ENCODE assay signal across 18 mouse cellular contexts in genomic region chr9:54704361-54704760, GRCm38 (mm10). TPM values are rescaled to one million over a fixed set of nuclear protein-coding genes. Genes with fewer than 3 reads are reported as not detected.
A peak's percentile ranks its signal among the peaks of the same experiment; 100 is the strongest.
DNase-seq lines count a peak whose midpoint lies in the region; ATAC-seq lines count a peak whose summit lies in the region.
"Had no signal": no experiment of that assay in that cellular context is flagged by ENCODE, and none has a peak within 500 bp of the region (broad histone marks: within the 10 kb centered on the region; RNA-seq: fewer than 3 reads in every experiment).

No protein-coding gene starts in this region.

- no peak overlapping the region for H3K9ac ChIP-seq in heart, embryonic 13.5 days
- peak overlapping the region; percentile 98 for H3K9ac ChIP-seq in liver, embryonic 13.5 days
- H3K9ac ChIP-seq: embryonic facial prominence, embryonic 12.5 days; hindbrain, embryonic 13.5 days had no signal

- H3K4me1 ChIP-seq in heart, embryonic 13.5 days, result peaks cover 74% of the 10 kb centered on the region
- peaks cover 19% of the 10 kb centered on the region for H3K4me1 ChIP-seq in embryonic facial prominence, embryonic 10.5 days
- peaks cover 93% of the 10 kb centered on the region for H3K4me1 ChIP-seq in liver, embryonic 13.5 days (replicated peaks)

- DNase-seq in heart, postnatal 14 days, result no peak
- DNase-seq in embryonic facial prominence, embryonic 10.5 days (ENCODE audit: low spot score), result no peak
- DNase-seq in liver, embryonic 13.5 days, result peak; percentile 55
- no peak for DNase-seq in thymus, postnatal 0 days (ENCODE audit: low spot score)
- no peak for DNase-seq in kidney, postnatal 14 days
- no peak for DNase-seq in kidney, adult 11 months
- DNase-seq: adrenal gland, postnatal 25 days; cerebellum, adult 9-10 months; kidney, adult 9 months; kidney, postnatal 4 days; midbrain, embryonic 14.5 days had no signal

- H3K27ac ChIP-seq in heart, embryonic 13.5 days (replicated peaks), result no peak overlapping the region
- H3K27ac ChIP-seq in embryonic facial prominence, embryonic 10.5 days (replicated peaks), result 0 out of 2 replicates have a peak overlapping the region, but pooled peaks have one; percentile 41
- peak overlapping the region; percentile 97 for H3K27ac ChIP-seq in liver, embryonic 13.5 days
- H3K27ac ChIP-seq: embryonic facial prominence, embryonic 12.5 days; hindbrain, embryonic 13.5 days had no signal

- ATAC-seq in heart, embryonic 13.5 days (ENCODE audit: extremely low read depth, insufficient number of reproducible peaks, low FRiP score, low TSS enrichment), result no peak
- ATAC-seq in liver, embryonic 13.5 days (ENCODE audit: low read depth), result peak; percentile 85
- ATAC-seq: CD4-positive, CD25-positive, alpha-beta regulatory T cell, adult 4 months; forebrain, embryonic 16.5 days; lung, postnatal 0 days had no signal

- intact Hi-C loops in heart, postnatal 14 days (cut with DNase I), result no loop called here

- no peak overlapping the region for H3K4me3 ChIP-seq in heart, embryonic 13.5 days
- H3K4me3 ChIP-seq in embryonic facial prominence, embryonic 10.5 days, result no peak overlapping the region
- peak overlapping the region; percentile 88 for H3K4me3 ChIP-seq in liver, embryonic 13.5 days (replicated peaks)
- H3K4me3 ChIP-seq: embryonic facial prominence, embryonic 12.5 days; hindbrain, embryonic 13.5 days had no signal

- H3K27me3 ChIP-seq in heart, embryonic 13.5 days (replicated peaks), result 0 out of 2 replicates have a peak, but pooled peaks cover 3% of the 10 kb centered on the region
- peaks cover 37% of the 10 kb centered on the region for H3K27me3 ChIP-seq in embryonic facial prominence, embryonic 10.5 days (replicated peaks; ENCODE audit: low read depth, poor library complexity, severe bottlenecking)
- H3K27me3 ChIP-seq in liver, embryonic 13.5 days, result peaks cover 19% of the 10 kb centered on the region; the same call in 1 of the 2 replicates

- no peaks in the 10 kb centered on the region for H3K9me3 ChIP-seq in heart, embryonic 13.5 days
- no peaks in the 10 kb centered on the region for H3K9me3 ChIP-seq in embryonic facial prominence, embryonic 10.5 days
- no peaks in the 10 kb centered on the region for H3K9me3 ChIP-seq in liver, embryonic 13.5 days (replicated peaks)
- H3K9me3 ChIP-seq: embryonic facial prominence, embryonic 12.5 days; hindbrain, embryonic 13.5 days had no signal

- peaks cover 24% of the 10 kb centered on the region for H3K36me3 ChIP-seq in heart, embryonic 13.5 days
- peaks cover 6% of the 10 kb centered on the region; the same call in 1 of the 2 replicates for H3K36me3 ChIP-seq in embryonic facial prominence, embryonic 10.5 days (replicated peaks)
- H3K36me3 ChIP-seq in liver, embryonic 13.5 days, result peaks cover 35% of the 10 kb centered on the region
- H3K36me3 ChIP-seq: embryonic facial prominence, embryonic 12.5 days; hindbrain, embryonic 13.5 days had no signal

- WGBS in heart, embryonic 13.5 days, result 67% methylated on average over 5 of the region's 5 CpGs
- 87% methylated on average over 5 of the region's 5 CpGs for WGBS in embryonic facial prominence, embryonic 10.5 days
- WGBS in liver, embryonic 13.5 days (ENCODE audit: insufficient replicate concordance), result 22% methylated on average over 5 of the region's 5 CpGs

- peak overlapping the region; percentile 92; the same call in 1 of the 2 replicates for H3K4me2 ChIP-seq in heart, embryonic 13.5 days
- peak overlapping the region; percentile 90 for H3K4me2 ChIP-seq in liver, embryonic 13.5 days
- H3K4me2 ChIP-seq: embryonic facial prominence, embryonic 12.5 days; hindbrain, embryonic 13.5 days had no signal

RNA-seq across cellular contexts. Expression of gene Dnaja4, which starts 5.7 kb away (rescaled TPM):
- 23.2 and 27.2 TPM in 2 replicates for polyA plus RNA-seq in heart, embryonic 13.5 days (2015; fragmentation: Nextera tagmentation; extraction: Ambion mirVana)
- total RNA-seq in heart, postnatal 14 days (2021), result 10 to 100 TPM; 48.2 to 51.7 TPM
- polyA plus RNA-seq in embryonic facial prominence, embryonic 10.5 days (2016; fragmentation: Nextera tagmentation; extraction: Ambion mirVana), result 3.2 and 3.5 TPM in 2 replicates
- 21.1 and 23.4 TPM in 2 replicates for polyA plus RNA-seq in liver, embryonic 13.5 days (2015; fragmentation: Nextera tagmentation; extraction: Ambion mirVana)
- polyA plus RNA-seq in thymus, postnatal 0 days (2015; fragmentation: Nextera tagmentation; extraction: Ambion mirVana), result 2.9 and 3.1 TPM in 2 replicates

RNA-seq across cellular contexts. Expression of gene Wdr61, which starts 30.0 kb away (rescaled TPM):
- 91.9 and 102 TPM in 2 replicates for polyA plus RNA-seq in heart, embryonic 13.5 days (2015; fragmentation: Nextera tagmentation; extraction: Ambion mirVana)
- 10 to 100 TPM; 32.7 to 34.7 TPM for total RNA-seq in heart, postnatal 14 days (2021)
- 182 and 188 TPM in 2 replicates for polyA plus RNA-seq in embryonic facial prominence, embryonic 10.5 days (2016; fragmentation: Nextera tagmentation; extraction: Ambion mirVana)
- polyA plus RNA-seq in liver, embryonic 13.5 days (2015; fragmentation: Nextera tagmentation; extraction: Ambion mirVana), result 118 and 128 TPM in 2 replicates
- polyA plus RNA-seq in thymus, postnatal 0 days (2015; fragmentation: Nextera tagmentation; extraction: Ambion mirVana), result 154 and 174 TPM in 2 replicates

RNA-seq across cellular contexts. Expression of gene Acsbg1, which starts 42.7 kb away (rescaled TPM):
- 0.09 and 0.14 TPM in 2 replicates for polyA plus RNA-seq in heart, embryonic 13.5 days (2015; fragmentation: Nextera tagmentation; extraction: Ambion mirVana)
- total RNA-seq in heart, postnatal 14 days (2021), result under 1 TPM; 0.14 to 0.27 TPM
- polyA plus RNA-seq in embryonic facial prominence, embryonic 10.5 days (2016; fragmentation: Nextera tagmentation; extraction: Ambion mirVana), result 2.7 and 3.6 TPM in 2 replicates
- polyA plus RNA-seq in liver, embryonic 13.5 days (2015; fragmentation: Nextera tagmentation; extraction: Ambion mirVana), result 0.05 and 0.15 TPM in 2 replicates
- polyA plus RNA-seq in thymus, postnatal 0 days (2015; fragmentation: Nextera tagmentation; extraction: Ambion mirVana), result 1.6 and 1.7 TPM in 2 replicates
- total RNA-seq: granulocyte monocyte progenitor cell, adult 5-6 weeks had no signal
